Mouse (Mus musculus) liver, embryonic 14.5 days (tissue): ENCODE data around the gene Dgcr6. TPM values are rescaled to one million over a fixed set of nuclear protein-coding genes. Genes with fewer than 3 reads are reported as not detected.
A peak's percentile ranks its signal among the peaks of the same experiment; 100 is the strongest.

Experiments
- ATAC-seq: fragments of 200-750 bp; cut with Nextera tagmentation; 2 replicates; pipeline ENCODE4 v1.8.0; 2017; ENCODE audit warnings: moderate number of reproducible peaks, mild to moderate bottlenecking, moderate library complexity; ENCODE audit not compliant: insufficient read depth
- DNase-seq, 3 experiments: peaks; one replicate each; pipeline ENCODE4 v3.0.0-alpha.2; 2012 to 2013; ENCODE audit warnings: low read depth in 3 of 3, low spot score in 3 of 3
- H3K27ac ChIP-seq: fragments of 300-500 bp; sonication (generic); 2 replicates; pipeline ENCODE4 v1.5.1; 2014; ENCODE audit warnings: moderate library complexity, mild to moderate bottlenecking, control low read depth, inconsistent platforms
- H3K27me3 ChIP-seq: fragments of 300-500 bp; sonication (generic); 2 replicates; pipeline ENCODE4 v1.6.1; 2014; ENCODE audit warnings: mild to moderate bottlenecking, low read length, moderate library complexity; ENCODE audit not compliant: control insufficient read depth, insufficient read depth
- H3K36me3 ChIP-seq: fragments of 300-500 bp; sonication (generic); replicated peaks from 2 replicates; pipeline ENCODE4 v1.6.1; 2014; ENCODE audit warnings: low read depth; ENCODE audit not compliant: control insufficient read depth, insufficient read depth
- H3K4me1 ChIP-seq, 2 experiments: fragments of 200-500 bp in 1 of 2; fragments of 300-500 bp in 1 of 2; sonication (generic) in 1 of 2; replicated peaks; 2 replicates each; pipeline ENCODE4 v1.6.1; 2012 to 2014; ENCODE audit warnings: antibody characterized with exemption in 1 of 2, inconsistent platforms in 1 of 2, low read length in 1 of 2; ENCODE audit not compliant: control insufficient read depth in 2 of 2, insufficient read depth in 2 of 2
- H3K4me2 ChIP-seq: fragments of 300-500 bp; sonication (generic); 2 replicates; pipeline ENCODE4 v1.6.1; 2014; ENCODE audit warnings: low read depth, mild to moderate bottlenecking, control low read depth, moderate library complexity
- H3K4me3 ChIP-seq, 2 experiments: fragments of 200-500 bp in 1 of 2; fragments of 300-500 bp in 1 of 2; sonication (generic) in 1 of 2; 2 replicates each; pipeline ENCODE4 v1.5.1; 2012 to 2014; ENCODE audit warnings: low read depth in 2 of 2, low read length in 2 of 2, mild to moderate bottlenecking in 2 of 2, control low read depth in 1 of 2, inconsistent platforms in 1 of 2, moderate library complexity in 1 of 2; ENCODE audit not compliant: insufficient read depth in 1 of 2
- H3K9ac ChIP-seq: fragments of 300-500 bp; sonication (generic); replicated peaks from 2 replicates; pipeline ENCODE4 v1.6.1; 2014; ENCODE audit warnings: mild to moderate bottlenecking, control low read depth, moderate library complexity
- H3K9me3 ChIP-seq: fragments of 300-500 bp; sonication (generic); 2 replicates; pipeline ENCODE4 v1.6.1; 2016; ENCODE audit warnings: low read length, mixed read lengths; ENCODE audit not compliant: control insufficient read depth
- CTCF ChIP-seq: IDR thresholded peaks from 2 replicates; pipeline ENCODE4 v1.5.1; 2016; ENCODE audit warnings: antibody characterized with exemption, low read depth, control low read depth
- EP300 ChIP-seq: IDR thresholded peaks from 2 replicates; pipeline ENCODE4 v1.6.1; 2016; ENCODE audit warnings: antibody characterized with exemption, low read depth
- WGBS: fragments of 180-500 bp; shearing (Covaris S2); extraction: QIAGEN DNeasy Blood & Tissue Kit; methylation state at CpG from one replicate; pipeline ENCODE4 v1.1.7; 2014; ENCODE audit not compliant: insufficient replicate concordance; 5-methylcytosine and 5-hydroxymethylcytosine counted together
- polyA plus RNA-seq, 2 experiments: library from polyadenylated mRNA; depleted of rRNA in 1 of 2; stranded (reverse) in 1 of 2; unstranded in 1 of 2; fragments of >200 nt; fragmentation: Nextera tagmentation in 1 of 2; extraction: Ambion mirVana in 1 of 2; gene quantifications; 2 replicates each; pipeline versions ENCODE4 v1.2.1 to v1.2.3; 2012 to 2014

The Dgcr6 gene
- polyA plus RNA-seq, 2 experiments: 12.5 to 22.1 TPM

DNA sequence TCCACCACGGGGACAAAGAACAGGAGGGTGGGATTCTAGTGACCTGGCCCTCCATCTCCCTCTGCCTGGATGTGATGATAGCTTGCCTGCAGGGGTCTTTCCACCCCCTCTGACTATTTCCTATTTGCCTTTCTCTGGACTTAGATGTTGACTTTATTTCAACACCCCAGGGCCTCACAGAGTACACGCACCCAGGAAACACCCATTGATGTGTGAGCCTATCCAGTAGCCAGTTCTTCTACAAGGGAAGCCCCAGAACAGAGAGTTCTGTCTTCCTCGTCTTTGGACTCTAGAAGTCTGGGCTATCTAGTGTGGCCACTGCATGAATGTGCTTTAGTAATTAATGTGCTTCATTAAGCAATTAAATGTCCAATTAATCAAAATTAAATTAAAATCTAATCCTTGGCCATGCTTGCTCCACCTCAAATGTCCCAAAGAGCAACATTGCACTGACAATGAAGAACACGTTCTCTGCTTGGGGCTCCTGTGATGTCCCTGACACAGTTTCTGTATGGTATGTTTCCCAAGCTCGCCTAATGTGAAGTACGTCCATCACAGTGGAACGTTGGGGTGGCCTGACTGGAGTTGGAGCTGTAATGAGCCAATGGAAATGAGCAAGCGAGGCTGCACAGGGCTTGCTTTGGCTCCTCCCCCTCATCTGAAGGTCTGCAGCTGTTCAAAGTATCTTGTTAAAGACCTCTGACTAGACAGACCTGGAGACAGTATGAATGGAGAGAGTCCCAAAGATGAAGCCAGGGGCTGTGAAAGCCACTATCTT is 29.7 kb upstream of the Dgcr6 start:
- Histone ChIP-seq H3K4me2 (no peak overlapping the region), H3K27ac (no peak overlapping the region), H3K27me3 (no peaks in the 10 kb centered on the region), H3K4me1 (peaks cover 0 to 17% of the 10 kb centered on the region in 2 experiments; a peak in 2 of 4 replicates), H3K9me3 (no peaks in the 10 kb centered on the region), H3K4me3 (no peak overlapping the region), H3K36me3 (no peaks in the 10 kb centered on the region), H3K9ac (no peak overlapping the region)
- 46% methylated on average over 8 of the region's 8 CpGs for WGBS
- no peak for ATAC-seq
- TF ChIP-seq EP300: no peak
- no peak for DNase-seq

DNA sequence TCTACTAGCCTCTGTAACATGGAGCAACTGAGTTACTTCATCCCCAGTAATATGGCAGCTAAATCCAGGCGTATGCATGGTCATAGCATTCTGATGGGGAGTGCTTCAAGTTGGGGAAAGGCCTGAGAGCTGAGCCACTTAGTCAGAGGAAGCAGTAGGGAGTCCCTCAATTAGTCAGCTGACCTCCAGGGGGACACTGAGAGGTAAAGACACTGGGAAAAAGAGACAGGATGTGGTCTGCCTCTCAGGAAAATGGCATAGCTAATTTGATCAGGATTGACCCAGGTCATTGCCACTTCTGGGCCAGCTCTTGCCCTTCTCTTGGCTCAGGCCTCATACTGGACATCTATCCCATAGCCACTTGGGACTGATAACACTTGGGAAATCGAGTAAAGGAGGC is 25.3 kb upstream of the Dgcr6 start:
- H3K4me2 ChIP-seq: no peak overlapping the region
- H3K4me3 ChIP-seq: no peak overlapping the region
- H3K27ac ChIP-seq: no peak overlapping the region
- no peak overlapping the region for H3K9ac ChIP-seq
- TF ChIP-seq EP300: no peak
- TF ChIP-seq CTCF: no peak
- H3K36me3 ChIP-seq: no peaks in the 10 kb centered on the region
- H3K9me3 ChIP-seq: no peaks in the 10 kb centered on the region
- 56% methylated on average over 2 of the region's 2 CpGs for WGBS
- ATAC-seq (no peak), DNase-seq (no peak)
- H3K4me1 ChIP-seq: peaks cover 0 to 12% of the 10 kb centered on the region in 2 experiments; a peak in 2 of 4 replicates
- no peaks in the 10 kb centered on the region for H3K27me3 ChIP-seq

DNA sequence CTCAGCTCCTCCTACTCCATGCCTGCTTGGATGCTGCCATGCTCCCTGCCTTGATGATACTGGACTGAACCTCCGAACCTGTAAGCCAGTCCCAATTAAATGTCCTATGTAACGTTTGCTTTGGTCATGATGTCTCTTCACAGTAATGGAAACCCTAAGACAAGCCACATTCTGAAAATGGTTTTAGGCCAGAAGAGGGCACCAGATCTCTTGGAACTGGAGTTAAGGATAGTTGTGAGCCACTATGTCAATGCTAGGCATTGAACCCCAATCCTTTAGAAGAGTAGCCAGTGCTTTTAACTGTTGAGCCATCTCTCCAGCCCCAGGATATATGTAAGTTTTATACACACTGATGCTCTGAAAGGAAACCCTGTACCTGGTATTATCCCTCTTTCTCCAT is 20.9 kb upstream of the Dgcr6 start:
- TF ChIP-seq CTCF (peak; percentile 38; the same call in 1 of the 2 replicates), EP300 (no peak)
- Histone ChIP-seq H3K4me3 (no peak overlapping the region), H3K4me1 (no peaks in the 10 kb centered on the region), H3K27me3 (no peaks in the 10 kb centered on the region), H3K9me3 (no peaks in the 10 kb centered on the region), H3K9ac (no peak overlapping the region), H3K36me3 (no peaks in the 10 kb centered on the region), H3K4me2 (no peak overlapping the region), H3K27ac (no peak overlapping the region)
- ATAC-seq: no peak
- DNase-seq: no peak
- WGBS: 39% methylated on average over 2 of the region's 2 CpGs

DNA sequence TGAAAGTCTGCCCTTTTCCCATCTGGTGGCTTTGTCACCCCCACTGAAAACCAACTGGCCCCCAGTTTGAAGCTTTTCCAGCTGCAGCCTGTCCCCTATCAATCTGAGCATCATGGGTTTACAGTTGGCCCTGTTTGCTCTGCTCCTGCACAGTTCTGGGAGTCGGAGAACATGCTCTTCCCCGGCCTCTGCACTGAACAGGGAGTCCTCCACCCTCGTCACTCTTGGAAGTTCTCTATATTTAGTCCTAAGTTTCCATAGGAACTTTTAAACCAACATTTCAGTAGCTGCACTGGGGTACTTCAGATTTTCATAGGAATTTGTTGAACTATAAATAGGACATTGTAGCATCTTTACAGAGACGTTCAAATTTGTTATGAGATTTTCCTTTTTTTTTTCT is 19.4 kb upstream of the Dgcr6 start:
- DNase-seq (no peak), ATAC-seq (no peak)
- no peak for TF ChIP-seq CTCF
- no peak for TF ChIP-seq EP300
- no peak overlapping the region for H3K4me2 ChIP-seq
- H3K9me3 ChIP-seq: no peaks in the 10 kb centered on the region
- H3K4me1 ChIP-seq: no peaks in the 10 kb centered on the region
- H3K9ac ChIP-seq: no peak overlapping the region
- H3K27ac ChIP-seq: no peak overlapping the region
- WGBS: 50% methylated on average over 4 of the region's 4 CpGs
- no peaks in the 10 kb centered on the region for H3K27me3 ChIP-seq
- no peak overlapping the region for H3K4me3 ChIP-seq
- no peaks in the 10 kb centered on the region for H3K36me3 ChIP-seq

DNA sequence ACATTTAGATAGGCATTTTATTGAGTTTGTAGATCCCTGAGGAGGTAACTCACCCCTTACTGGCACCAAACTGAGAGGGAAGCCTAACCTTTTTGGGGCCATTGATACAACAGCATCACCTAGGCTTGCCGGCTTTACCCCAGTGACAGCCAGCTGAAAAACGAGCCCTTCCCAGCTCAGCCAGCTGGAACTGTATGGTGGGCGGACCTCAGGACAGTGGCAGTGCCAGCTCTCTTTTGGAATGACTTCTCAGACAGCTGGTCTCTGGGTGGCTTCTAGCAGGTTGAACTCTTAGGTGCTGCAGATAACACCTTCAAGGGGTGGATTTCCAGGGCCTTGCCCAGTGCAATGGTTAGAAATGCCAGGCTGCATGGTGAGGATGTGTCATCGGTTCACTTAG is 18.4 kb upstream of the Dgcr6 start:
- DNase-seq: no peak
- H3K4me3 ChIP-seq: no peak overlapping the region
- no peaks in the 10 kb centered on the region for H3K27me3 ChIP-seq
- H3K4me2 ChIP-seq: no peak overlapping the region
- no peak overlapping the region for H3K27ac ChIP-seq
- TF ChIP-seq CTCF: no peak
- TF ChIP-seq EP300: no peak
- no peak for ATAC-seq
- H3K4me1 ChIP-seq: no peaks in the 10 kb centered on the region
- H3K9ac ChIP-seq: no peak overlapping the region
- no peaks in the 10 kb centered on the region for H3K9me3 ChIP-seq
- no peaks in the 10 kb centered on the region for H3K36me3 ChIP-seq
- 61% methylated on average over 4 of the region's 4 CpGs for WGBS
